Mouse (Mus musculus) liver, embryonic 14.5 days (tissue): ENCODE results near the gene Nthl1. TPM values are rescaled to one million over a fixed set of nuclear protein-coding genes. Genes with fewer than 3 reads are reported as not detected.
A peak's percentile ranks its signal among the peaks of the same experiment; 100 is the strongest.

Experiments
- ATAC-seq: fragments of 200-750 bp; cut with Nextera tagmentation; 2 replicates; pipeline ENCODE4 v1.8.0; 2017; ENCODE audit warnings: moderate number of reproducible peaks, mild to moderate bottlenecking, moderate library complexity; ENCODE audit not compliant: insufficient read depth
- DNase-seq, 3 experiments: peaks; one replicate each; pipeline ENCODE4 v3.0.0-alpha.2; 2012 to 2013; ENCODE audit warnings: low read depth in 3 of 3, low spot score in 3 of 3
- H3K27ac ChIP-seq: fragments of 300-500 bp; sonication (generic); 2 replicates; pipeline ENCODE4 v1.5.1; 2014; ENCODE audit warnings: moderate library complexity, mild to moderate bottlenecking, control low read depth, inconsistent platforms
- H3K27me3 ChIP-seq: fragments of 300-500 bp; sonication (generic); 2 replicates; pipeline ENCODE4 v1.6.1; 2014; ENCODE audit warnings: mild to moderate bottlenecking, low read length, moderate library complexity; ENCODE audit not compliant: control insufficient read depth, insufficient read depth
- H3K36me3 ChIP-seq: fragments of 300-500 bp; sonication (generic); replicated peaks from 2 replicates; pipeline ENCODE4 v1.6.1; 2014; ENCODE audit warnings: low read depth; ENCODE audit not compliant: control insufficient read depth, insufficient read depth
- H3K4me1 ChIP-seq, 2 experiments: fragments of 200-500 bp in 1 of 2; fragments of 300-500 bp in 1 of 2; sonication (generic) in 1 of 2; replicated peaks; 2 replicates each; pipeline ENCODE4 v1.6.1; 2012 to 2014; ENCODE audit warnings: antibody characterized with exemption in 1 of 2, inconsistent platforms in 1 of 2, low read length in 1 of 2; ENCODE audit not compliant: control insufficient read depth in 2 of 2, insufficient read depth in 2 of 2
- H3K4me2 ChIP-seq: fragments of 300-500 bp; sonication (generic); 2 replicates; pipeline ENCODE4 v1.6.1; 2014; ENCODE audit warnings: low read depth, mild to moderate bottlenecking, control low read depth, moderate library complexity
- H3K4me3 ChIP-seq, 2 experiments: fragments of 200-500 bp in 1 of 2; fragments of 300-500 bp in 1 of 2; sonication (generic) in 1 of 2; 2 replicates each; pipeline ENCODE4 v1.5.1; 2012 to 2014; ENCODE audit warnings: low read depth in 2 of 2, low read length in 2 of 2, mild to moderate bottlenecking in 2 of 2, control low read depth in 1 of 2, inconsistent platforms in 1 of 2, moderate library complexity in 1 of 2; ENCODE audit not compliant: insufficient read depth in 1 of 2
- H3K9ac ChIP-seq: fragments of 300-500 bp; sonication (generic); replicated peaks from 2 replicates; pipeline ENCODE4 v1.6.1; 2014; ENCODE audit warnings: mild to moderate bottlenecking, control low read depth, moderate library complexity
- H3K9me3 ChIP-seq: fragments of 300-500 bp; sonication (generic); 2 replicates; pipeline ENCODE4 v1.6.1; 2016; ENCODE audit warnings: low read length, mixed read lengths; ENCODE audit not compliant: control insufficient read depth
- CTCF ChIP-seq: IDR thresholded peaks from 2 replicates; pipeline ENCODE4 v1.5.1; 2016; ENCODE audit warnings: antibody characterized with exemption, low read depth, control low read depth
- EP300 ChIP-seq: IDR thresholded peaks from 2 replicates; pipeline ENCODE4 v1.6.1; 2016; ENCODE audit warnings: antibody characterized with exemption, low read depth
- WGBS: fragments of 180-500 bp; shearing (Covaris S2); extraction: QIAGEN DNeasy Blood & Tissue Kit; methylation state at CpG from one replicate; pipeline ENCODE4 v1.1.7; 2014; ENCODE audit not compliant: insufficient replicate concordance; 5-methylcytosine and 5-hydroxymethylcytosine counted together
- polyA plus RNA-seq, 2 experiments: library from polyadenylated mRNA; depleted of rRNA in 1 of 2; stranded (reverse) in 1 of 2; unstranded in 1 of 2; fragments of >200 nt; fragmentation: Nextera tagmentation in 1 of 2; extraction: Ambion mirVana in 1 of 2; gene quantifications; 2 replicates each; pipeline versions ENCODE4 v1.2.1 to v1.2.3; 2012 to 2014

Nthl1 gene
- polyA plus RNA-seq, 2 experiments, result 5.9 to 6.2 TPM

DNA sequence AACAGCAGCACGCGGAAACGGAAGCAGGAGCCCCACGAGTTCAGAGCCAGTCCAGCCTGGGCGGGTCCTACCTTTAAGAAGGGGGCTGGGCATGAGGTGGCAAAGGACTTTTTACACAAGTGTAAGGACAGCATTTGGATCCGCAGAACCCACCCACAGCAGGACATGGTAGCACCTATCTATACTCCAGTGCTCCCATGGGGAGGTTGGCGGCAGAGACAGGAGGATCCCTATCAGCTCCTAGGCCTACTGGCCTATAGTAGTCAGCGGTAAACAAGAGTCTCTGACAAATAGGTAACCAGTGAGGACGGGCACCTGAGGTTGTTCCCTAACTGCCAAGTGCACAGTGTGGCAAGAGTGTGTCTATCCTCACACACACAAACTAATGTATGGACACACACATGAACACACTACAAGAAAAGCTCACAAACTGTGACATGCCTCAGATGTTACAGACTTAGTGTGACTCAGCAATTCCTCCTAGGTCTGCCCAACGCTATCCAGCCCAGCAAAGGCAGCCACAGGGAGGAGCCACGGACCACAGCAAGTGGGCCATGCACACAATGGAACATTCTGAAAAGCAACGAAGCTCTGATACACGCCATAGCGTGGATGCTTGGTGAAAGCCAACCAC is 14.8 kb upstream of the Nthl1 start:
- H3K27ac ChIP-seq, result peak overlapping the region; percentile 78
- 31% methylated on average over 14 of the region's 14 CpGs for WGBS
- H3K4me3 ChIP-seq, result no peak overlapping the region
- ATAC-seq (peak; percentile 97), DNase-seq (peak; percentile 69 to 77 (median 74))
- H3K36me3 ChIP-seq, result peaks cover 22% of the 10 kb centered on the region
- peaks cover 12 to 14% of the 10 kb centered on the region in 2 experiments for H3K4me1 ChIP-seq
- peak overlapping the region; percentile 43 for H3K4me2 ChIP-seq
- no peak for TF ChIP-seq EP300
- peak; percentile 77 for TF ChIP-seq CTCF
- peak overlapping the region; percentile 66 for H3K9ac ChIP-seq
- H3K9me3 ChIP-seq, result no peaks in the 10 kb centered on the region
- no peaks in the 10 kb centered on the region for H3K27me3 ChIP-seq

DNA sequence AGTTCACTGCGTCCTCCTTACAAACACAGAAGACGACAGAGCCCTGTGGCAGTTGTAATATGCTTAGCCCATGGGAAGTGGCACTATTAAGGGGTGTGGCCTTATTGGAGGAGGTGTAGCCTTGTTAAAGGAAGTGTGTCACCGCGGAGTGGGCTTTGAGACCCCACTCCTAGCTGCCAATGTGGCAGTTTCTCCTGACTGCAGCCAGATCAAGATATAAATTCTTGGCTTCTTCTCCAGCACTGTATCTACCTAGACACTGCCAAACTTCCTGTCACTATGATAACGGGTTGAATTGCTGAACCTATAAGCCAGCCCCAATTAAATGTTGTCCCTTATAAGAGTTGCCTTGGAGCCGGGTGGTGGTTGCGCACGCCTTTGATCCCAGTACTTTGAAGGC is 7.0 kb upstream of the Nthl1 start:
- H3K4me3 ChIP-seq, result no peak overlapping the region
- no peak for DNase-seq
- H3K36me3 ChIP-seq, result peaks cover 11% of the 10 kb centered on the region
- ATAC-seq, result no peak
- WGBS, result 80% methylated on average over 8 of the region's 8 CpGs
- H3K9ac ChIP-seq, result no peak overlapping the region
- H3K27ac ChIP-seq, result no peak overlapping the region
- TF ChIP-seq CTCF (no peak), EP300 (no peak)
- H3K9me3 ChIP-seq, result no peaks in the 10 kb centered on the region
- H3K4me1 ChIP-seq, result 0 out of 4 replicates have a peak, but pooled peaks cover 0 to 2% of the 10 kb centered on the region in 2 experiments
- H3K4me2 ChIP-seq, result no peak overlapping the region
- no peaks in the 10 kb centered on the region for H3K27me3 ChIP-seq

DNA sequence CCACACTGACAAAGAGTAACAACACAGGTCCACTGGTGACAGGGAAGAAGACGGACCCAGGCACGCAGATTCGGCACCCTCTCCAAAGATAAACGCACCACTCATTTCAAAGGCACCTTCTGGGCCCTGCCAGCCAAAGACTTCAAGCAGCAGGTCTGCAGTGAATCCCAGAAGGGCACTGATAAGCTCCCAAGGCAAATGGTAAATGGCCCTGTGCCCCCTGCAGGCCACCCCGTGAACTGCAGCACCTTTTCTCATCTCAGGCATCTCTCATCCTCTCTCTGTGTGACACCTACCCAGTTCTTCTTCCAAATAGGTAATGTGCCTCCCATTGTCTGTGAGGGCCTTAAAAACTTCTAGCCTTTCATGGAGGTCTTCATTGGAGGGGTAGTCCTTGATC is 3.8 kb upstream of the Nthl1 start:
- ATAC-seq (peak; percentile 23; the same call in 1 of the 2 replicates), DNase-seq (peak; percentile 57 to 70 (median 61))
- no peaks in the 10 kb centered on the region for H3K27me3 ChIP-seq
- peak; percentile 34; the same call in 1 of the 2 replicates for TF ChIP-seq EP300
- peak; percentile 99 for TF ChIP-seq CTCF
- H3K4me1 ChIP-seq, result peaks cover 4 to 14% of the 10 kb centered on the region in 2 experiments
- H3K9ac ChIP-seq, result no peak overlapping the region
- H3K27ac ChIP-seq, result no peak overlapping the region
- 14% methylated on average over 5 of the region's 5 CpGs for WGBS
- H3K4me3 ChIP-seq, result no peak overlapping the region
- H3K36me3 ChIP-seq, result no peaks in the 10 kb centered on the region; the same call in 1 of the 2 replicates
- no peaks in the 10 kb centered on the region for H3K9me3 ChIP-seq
- no peak overlapping the region for H3K4me2 ChIP-seq

DNA sequence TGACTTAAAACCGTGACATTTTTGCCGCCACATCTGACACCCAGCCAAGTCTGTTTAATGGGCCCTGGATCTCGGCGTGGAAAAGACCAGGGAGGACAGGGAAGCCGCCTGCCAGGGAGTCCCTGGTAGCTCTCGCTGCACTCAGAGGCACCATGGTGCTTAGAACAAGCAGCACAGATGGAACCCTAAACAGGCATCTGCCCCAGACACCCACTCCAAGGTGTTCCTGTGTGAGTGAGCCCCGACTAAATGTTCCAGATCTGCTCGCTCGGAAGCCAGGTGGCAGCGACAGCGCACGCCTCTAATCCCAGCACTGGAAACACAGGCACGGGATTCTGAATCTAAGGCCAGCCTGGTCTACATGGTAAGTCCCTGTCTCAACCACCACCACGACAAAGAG is 2.4 kb upstream of the Nthl1 start:
- WGBS, result 84% methylated on average over 14 of the region's 14 CpGs
- no peak for ATAC-seq
- no peak for TF ChIP-seq EP300
- no peak for TF ChIP-seq CTCF

DNA sequence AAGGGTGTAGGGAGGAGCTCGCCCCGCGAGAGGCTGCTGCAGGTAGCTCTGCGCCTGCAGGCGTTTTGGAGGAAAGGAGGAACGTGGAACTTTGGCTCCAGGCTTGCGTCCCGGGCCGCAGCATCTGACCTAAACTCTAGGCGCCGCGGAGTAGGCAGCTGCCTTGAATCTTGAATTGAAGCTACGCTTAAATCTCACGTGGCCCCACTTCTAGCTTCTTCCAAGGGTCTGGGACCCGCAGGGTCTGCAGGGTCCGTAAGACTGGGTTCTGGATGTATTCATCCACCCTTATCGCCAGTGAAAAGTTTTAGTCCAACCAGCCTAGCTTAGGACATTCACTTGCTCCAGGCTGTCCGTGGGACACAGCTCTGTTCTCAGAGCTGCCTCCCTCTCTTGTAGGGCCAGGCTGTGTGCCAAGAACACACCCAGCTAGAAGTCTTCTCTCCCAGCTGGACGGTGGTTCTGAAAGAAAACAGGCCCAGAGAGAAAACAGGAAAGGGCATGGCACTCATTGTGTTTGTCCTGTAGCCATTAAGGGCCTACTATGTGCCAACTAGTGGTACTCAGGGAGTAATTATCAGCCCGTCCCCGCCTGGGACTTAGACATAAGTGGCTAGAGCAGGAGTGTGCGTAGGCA is 451 bp downstream of the Nthl1 start:
- H3K27ac ChIP-seq, result peak overlapping the region; percentile 48
- H3K27me3 ChIP-seq, result no peaks in the 10 kb centered on the region
- WGBS, result 12% methylated on average over 22 of the region's 22 CpGs
- H3K36me3 ChIP-seq, result no peaks in the 10 kb centered on the region; the same call in 1 of the 2 replicates
- H3K4me1 ChIP-seq, result peaks cover 4 to 21% of the 10 kb centered on the region in 2 experiments
- DNase-seq, result no peak
- no peaks in the 10 kb centered on the region for H3K9me3 ChIP-seq
- H3K4me3 ChIP-seq, result peak overlapping the region; percentile 87
- H3K4me2 ChIP-seq, result peak overlapping the region; percentile 95
- TF ChIP-seq EP300 (no peak), CTCF (no peak)
- H3K9ac ChIP-seq, result peak overlapping the region; percentile 78
- ATAC-seq, result peak; percentile 22; the same call in 1 of the 2 replicates

More for the DNA sequence above, 2.4 kb upstream of the Nthl1 start:
- H3K9me3 ChIP-seq, result no peaks in the 10 kb centered on the region
- H3K27ac ChIP-seq, result no peak overlapping the region
- H3K4me3 ChIP-seq, result no peak overlapping the region
- no peaks in the 10 kb centered on the region; the same call in 1 of the 2 replicates for H3K36me3 ChIP-seq
- peaks cover 4 to 14% of the 10 kb centered on the region in 2 experiments for H3K4me1 ChIP-seq
- no peak overlapping the region for H3K9ac ChIP-seq
- no peak overlapping the region for H3K4me2 ChIP-seq
- H3K27me3 ChIP-seq, result no peaks in the 10 kb centered on the region
- DNase-seq, result no peak
